Mouse (Mus musculus) embryonic fibroblast, embryonic 13.5 days (primary cell): ENCODE measurements around the gene Nfkbiz.

Experiments
- CTCF ChIP-seq: IDR thresholded peaks from 2 replicates; pipeline ENCODE4 v1.5.1; 2011; ENCODE audit warnings: mild to moderate bottlenecking, control low read depth, low read length, moderate library complexity, borderline replicate concordance; ENCODE audit not compliant: insufficient read depth
- POLR2A ChIP-seq: IDR thresholded peaks from 2 replicates; pipeline ENCODE4 v1.6.1; 2011; ENCODE audit warnings: low read depth, mild to moderate bottlenecking, control low read depth, low read length, moderate library complexity

DNA sequence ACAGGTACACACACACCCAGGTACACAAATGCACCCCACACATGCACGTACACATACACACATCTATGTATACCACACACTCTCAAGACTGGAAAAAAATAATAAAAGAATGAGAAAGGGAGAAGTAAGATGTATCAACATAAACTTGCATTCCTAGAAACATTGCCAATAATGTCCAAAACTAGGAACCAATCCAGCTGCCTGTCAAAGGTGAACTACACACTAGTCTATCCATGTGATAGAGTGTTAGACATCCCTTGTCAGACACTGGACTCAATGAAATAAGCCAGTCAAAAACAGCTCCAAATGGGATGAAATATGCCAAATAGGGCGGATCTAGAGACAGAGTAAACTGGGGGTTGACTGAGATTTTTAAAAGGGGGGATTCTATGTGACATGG, 55.8 kb downstream of the Nfkbiz start:
- TF ChIP-seq CTCF = no peak
- no peak for TF ChIP-seq POLR2A
